Comparison of ENCODE assay signal across 27 mouse cellular contexts in genomic region chr7:100511602-100512001, GRCm38 (mm10). TPM values are rescaled to one million over a fixed set of nuclear protein-coding genes. Genes with fewer than 3 reads are reported as not detected.
DNase-seq lines count a peak whose midpoint lies in the region; ATAC-seq and TF ChIP-seq lines count a peak whose summit lies in the region.
"Had no signal": no experiment of that assay in that cellular context is flagged by ENCODE, and none has a peak within 500 bp of the region (broad histone marks: within the 10 kb centered on the region; RNA-seq: fewer than 3 reads in every experiment).

No protein-coding gene starts in this region.

- ATAC-seq in inflammation-experienced regulatory T-cells, adult 6 months = peak; percentile 78
- no peak for ATAC-seq in erythroblast, adult 5-6 weeks (replicated peaks; ENCODE audit: low FRiP score, poor library complexity, severe bottlenecking)
- ATAC-seq in midbrain, embryonic 16.5 days = no peak
- ATAC-seq in lung, postnatal 0 days = no peak
- ATAC-seq: forebrain, embryonic 15.5 days; hindbrain, postnatal 0 days had no signal

- TF ChIP-seq CTCF in testis, adult 2 months (IDR thresholded peaks at IDR 0.05; ENCODE audit: control insufficient read depth, insufficient read depth, insufficient replicate concordance, low read depth, low read length) = no peak
- TF ChIP-seq CTCF in lung, postnatal 0 days (IDR thresholded peaks at IDR 0.05) = no peak

- WGBS in midbrain, embryonic 16.5 days = 86% methylated on average over 8 of the region's 8 CpGs
- WGBS in lung, postnatal 0 days = 60% methylated on average over 8 of the region's 8 CpGs

- peak overlapping the region; percentile 25 for H3K4me3 ChIP-seq in testis, adult 2 months (ENCODE audit: control insufficient read depth, low read depth, low read length)
- H3K4me3 ChIP-seq in midbrain, embryonic 16.5 days (ENCODE audit: low read depth, low read length) = no peak overlapping the region
- H3K4me3 ChIP-seq in lung, postnatal 0 days (ENCODE audit: low read depth, low read length) = no peak overlapping the region
- H3K4me3 ChIP-seq: forebrain, embryonic 15.5 days; heart, adult 2 months; heart, embryonic 13.5 days; kidney, embryonic 15.5 days; limb, embryonic 15.5 days; midbrain, embryonic 12.5 days; neural tube, embryonic 12.5 days had no signal

- no peaks in the 10 kb centered on the region for H3K27me3 ChIP-seq in testis, adult 2 months (ENCODE audit: control insufficient read depth, insufficient read depth, low read length)
- no peaks in the 10 kb centered on the region for H3K27me3 ChIP-seq in midbrain, embryonic 16.5 days (ENCODE audit: control insufficient read depth, insufficient read depth, low read depth, low read length)
- H3K27me3 ChIP-seq in lung, postnatal 0 days (replicated peaks; ENCODE audit: insufficient read depth, low read length) = no peaks in the 10 kb centered on the region
- H3K27me3 ChIP-seq: forebrain, embryonic 15.5 days; kidney, embryonic 15.5 days; limb, embryonic 15.5 days; neural tube, embryonic 12.5 days had no signal

- H3K27ac ChIP-seq in testis, adult 2 months (ENCODE audit: control insufficient read depth, insufficient read depth, low read depth, low read length) = no peak overlapping the region
- H3K27ac ChIP-seq in midbrain, embryonic 16.5 days (ENCODE audit: low read length) = no peak overlapping the region
- H3K27ac ChIP-seq in lung, postnatal 0 days (ENCODE audit: low read length) = no peak overlapping the region
- H3K27ac ChIP-seq: forebrain, embryonic 15.5 days; heart, adult 2 months; heart, embryonic 13.5 days; hindbrain, postnatal 0 days; kidney, embryonic 15.5 days; limb, embryonic 15.5 days; midbrain, embryonic 12.5 days; neural tube, embryonic 12.5 days had no signal

- no peaks in the 10 kb centered on the region for H3K9me3 ChIP-seq in midbrain, embryonic 16.5 days (replicated peaks; ENCODE audit: control insufficient read depth, low read length, poor library complexity, severe bottlenecking)
- no peaks in the 10 kb centered on the region for H3K9me3 ChIP-seq in lung, postnatal 0 days (ENCODE audit: low read length)
- H3K9me3 ChIP-seq: forebrain, embryonic 15.5 days; heart, embryonic 13.5 days; kidney, embryonic 15.5 days; limb, embryonic 15.5 days; midbrain, embryonic 12.5 days; neural tube, embryonic 12.5 days had no signal

- peaks cover 5% of the 10 kb centered on the region for H3K4me1 ChIP-seq in testis, adult 2 months (ENCODE audit: control insufficient read depth, insufficient read depth, low read length)
- H3K4me1 ChIP-seq in midbrain, embryonic 16.5 days (ENCODE audit: control insufficient read depth, insufficient read depth, low read length) = no peaks in the 10 kb centered on the region
- no peaks in the 10 kb centered on the region for H3K4me1 ChIP-seq in lung, postnatal 0 days (ENCODE audit: insufficient read depth, low read depth, low read length)
- H3K4me1 ChIP-seq: forebrain, embryonic 15.5 days; heart, embryonic 13.5 days; midbrain, embryonic 12.5 days had no signal

- no peaks in the 10 kb centered on the region for H3K36me3 ChIP-seq in testis, adult 2 months (ENCODE audit: control insufficient read depth, insufficient read depth, low read length)
- no peaks in the 10 kb centered on the region for H3K36me3 ChIP-seq in midbrain, embryonic 16.5 days (ENCODE audit: control insufficient read depth, insufficient read depth, low read length)
- no peaks in the 10 kb centered on the region for H3K36me3 ChIP-seq in lung, postnatal 0 days (ENCODE audit: insufficient read depth, low read length)
- H3K36me3 ChIP-seq: forebrain, embryonic 15.5 days; heart, embryonic 13.5 days; kidney, embryonic 15.5 days; limb, embryonic 15.5 days; midbrain, embryonic 12.5 days; neural tube, embryonic 12.5 days had no signal

- no peak for TF ChIP-seq POLR2A in testis, adult 2 months (IDR thresholded peaks at IDR 0.05; ENCODE audit: control insufficient read depth, low read depth, low read length)

- TF ChIP-seq EP300 in lung, postnatal 0 days (IDR thresholded peaks at IDR 0.05) = no peak

- H3K4me2 ChIP-seq in midbrain, embryonic 16.5 days (ENCODE audit: low read length) = no peak overlapping the region
- H3K4me2 ChIP-seq in lung, postnatal 0 days (replicated peaks; ENCODE audit: low read depth, low read length) = no peak overlapping the region
- H3K4me2 ChIP-seq: forebrain, embryonic 15.5 days; heart, embryonic 13.5 days; kidney, embryonic 15.5 days; limb, embryonic 15.5 days; midbrain, embryonic 12.5 days; neural tube, embryonic 12.5 days had no signal

- H3K9ac ChIP-seq in midbrain, embryonic 16.5 days (ENCODE audit: low read depth, low read length) = no peak overlapping the region
- no peak overlapping the region for H3K9ac ChIP-seq in lung, postnatal 0 days (replicated peaks; ENCODE audit: low read depth)
- H3K9ac ChIP-seq: forebrain, embryonic 15.5 days; heart, embryonic 13.5 days; kidney, embryonic 15.5 days; limb, embryonic 15.5 days; midbrain, embryonic 12.5 days; neural tube, embryonic 12.5 days had no signal

- DNase-seq in testis, postnatal 14 days (ENCODE audit: low spot score) = no peak
- peak; percentile 36 for DNase-seq in ES-CJ7 (ENCODE audit: low read depth, low spot score)
- no peak for DNase-seq in lung, postnatal 0 days (ENCODE audit: low spot score)
- DNase-seq in adrenal gland, adult 18-20 months (ENCODE audit: low spot score in 2 of 2) = no peak
- DNase-seq: adrenal gland, postnatal 36 days; B cell, adult 2 months; cerebellum, adult 9-10 months; gastrocnemius, postnatal 25 days; heart, adult 2 months; heart, postnatal 14 days; kidney, adult 11 months; kidney, postnatal 4 days; layer of hippocampus, adult 9-11 months; thymus, postnatal 36 days had no signal

RNA-seq across cellular contexts. Expression of gene Dnajb13, which starts 3.2 kb away (rescaled TPM):
- 528 and 538 TPM in 2 replicates for polyA plus RNA-seq in testis, adult 2 months (2012; rRNA removed)
- polyA plus RNA-seq in inflammation-experienced regulatory T-cells, adult 6 months (2017; shearing (Covaris generic)) = 10 to 100 TPM; 15.7 to 23.7 (median 18.8) TPM
- 1.5 TPM in 1 of 2 replicates, not detected in the other for total RNA-seq in erythroblast, adult 5-6 weeks (2015; ENCODE audit: low replicate concordance)
- total RNA-seq in erythroblast, adult 5-6 weeks (2017; ENCODE audit: low replicate concordance) = 2.6 and 9.2 TPM in 2 replicates
- 3.9 and 4.4 TPM in 2 replicates for polyA plus RNA-seq in midbrain, embryonic 16.5 days (2015; fragmentation: Nextera tagmentation; extraction: Ambion mirVana)
- polyA plus RNA-seq in lung, postnatal 0 days (2015; fragmentation: Nextera tagmentation; extraction: Ambion mirVana) = 13.7 and 13.8 TPM in 2 replicates
- total RNA-seq in adrenal gland, adult 18-20 months (2021) = under 1 TPM in 1 of 2 experiments, not detected in 1; 0.83 TPM
- total RNA-seq: gastrocnemius, postnatal 25 days; heart, adult 2 months; heart, postnatal 14 days had no signal

RNA-seq across cellular contexts. Expression of gene Ucp2, which starts 18.5 kb away (rescaled TPM):
- 42.2 and 53.2 TPM in 2 replicates for polyA plus RNA-seq in testis, adult 2 months (2012; rRNA removed)
- 1,000 to 10,000 TPM; 1,111 to 1,581 (median 1,117) TPM for polyA plus RNA-seq in inflammation-experienced regulatory T-cells, adult 6 months (2017; shearing (Covaris generic))
- 1,034 and 1,242 TPM in 2 replicates for total RNA-seq in erythroblast, adult 5-6 weeks (2015; ENCODE audit: low replicate concordance)
- total RNA-seq in erythroblast, adult 5-6 weeks (2017; ENCODE audit: low replicate concordance) = 1,143 and 1,228 TPM in 2 replicates
- 59.5 and 69.5 TPM in 2 replicates for polyA plus RNA-seq in midbrain, embryonic 16.5 days (2015; fragmentation: Nextera tagmentation; extraction: Ambion mirVana)
- polyA plus RNA-seq in lung, postnatal 0 days (2015; fragmentation: Nextera tagmentation; extraction: Ambion mirVana) = 528 and 617 TPM in 2 replicates
- 100 to 1,000 TPM; 218 to 286 TPM for total RNA-seq in adrenal gland, adult 18-20 months (2021)

RNA-seq across cellular contexts. Expression of gene Coa4, which starts 25.3 kb away (rescaled TPM):
- polyA plus RNA-seq in testis, adult 2 months (2012; rRNA removed) = 29.5 and 29.6 TPM in 2 replicates
- 10 to 100 TPM; 20.9 to 26.5 (median 23.5) TPM for polyA plus RNA-seq in inflammation-experienced regulatory T-cells, adult 6 months (2017; shearing (Covaris generic))
- 1.7 and 4.0 TPM in 2 replicates for total RNA-seq in erythroblast, adult 5-6 weeks (2015; ENCODE audit: low replicate concordance)
- 6.7 and 9.8 TPM in 2 replicates for total RNA-seq in erythroblast, adult 5-6 weeks (2017; ENCODE audit: low replicate concordance)
- 15.7 and 17.2 TPM in 2 replicates for polyA plus RNA-seq in midbrain, embryonic 16.5 days (2015; fragmentation: Nextera tagmentation; extraction: Ambion mirVana)
- 17.0 and 18.2 TPM in 2 replicates for polyA plus RNA-seq in lung, postnatal 0 days (2015; fragmentation: Nextera tagmentation; extraction: Ambion mirVana)
- total RNA-seq in adrenal gland, adult 18-20 months (2021) = 10 to 100 TPM in 1 of 2 experiments, 1 to 10 TPM in 1; 8.6 to 13.2 TPM

RNA-seq across cellular contexts. Expression of gene Ucp3, which starts 38.8 kb away (rescaled TPM):
- polyA plus RNA-seq in testis, adult 2 months (2012; rRNA removed) = 0.73 and 1.2 TPM in 2 replicates
- polyA plus RNA-seq in inflammation-experienced regulatory T-cells, adult 6 months (2017; shearing (Covaris generic)) = under 1 TPM in 1 of 3 experiments, not detected in 2; 0.55 TPM
- total RNA-seq in erythroblast, adult 5-6 weeks (2015; ENCODE audit: low replicate concordance) = 0.42 TPM in 1 of 2 replicates, not detected in the other
- 0.56 TPM in 1 of 2 replicates, not detected in the other for total RNA-seq in erythroblast, adult 5-6 weeks (2017; ENCODE audit: low replicate concordance)
- polyA plus RNA-seq in midbrain, embryonic 16.5 days (2015; fragmentation: Nextera tagmentation; extraction: Ambion mirVana) = not detected in 2 replicates
- 0.08 and 0.15 TPM in 2 replicates for polyA plus RNA-seq in lung, postnatal 0 days (2015; fragmentation: Nextera tagmentation; extraction: Ambion mirVana)
- total RNA-seq in adrenal gland, adult 18-20 months (2021) = 10 to 100 TPM; 19.5 to 30.1 TPM
- total RNA-seq: monocyte, adult 5-6 weeks had no signal
- polyA plus RNA-seq: forebrain, embryonic 15.5 days; hindbrain, embryonic 11.5 days; midbrain, embryonic 12.5 days; neural tube, embryonic 12.5 days had no signal

Comparison
In these comparisons a context has a peak if more than half of its experiments do, and no peak if none do; other contexts are left out.
1. RNA of gene Dnajb13, which starts 3.2 kb away (polyA plus RNA-seq): 528 to 538 TPM in testis, adult 2 months; 15.7 to 23.7 TPM in inflammation-experienced regulatory T-cells, adult 6 months, 13.7 to 13.8 TPM in lung, postnatal 0 days and 3.9 to 4.4 TPM in midbrain, embryonic 16.5 days; every median in the first group is over 10 times any median in the second.